Mouse (Mus musculus) heart, postnatal 10 days (tissue): ENCODE data around the gene Ppfia4. TPM values are rescaled to one million over a fixed set of nuclear protein-coding genes. Genes with fewer than 3 reads are reported as not detected.

Source experiments
- DNase-seq, 2 experiments: peaks; one replicate each; pipeline ENCODE4 v3.0.0; 2021
- intact Hi-C: fragments of 180-260 bp; cut with DNase I; formaldehyde crosslinking; loops from one replicate; pipeline ENCODE4 v1.15.1; 2025
- total RNA-seq, 2 experiments: library from RNA; stranded (reverse); gene quantifications; 2 replicates each; pipeline ENCODE4 v1.2.3; 2021

The Ppfia4 gene
- 1 to 10 TPM; 3.4 to 3.7 TPM for total RNA-seq

- intact Hi-C loops, result loop anchor here (1.0 to 5.0 kb wide), 3 partner anchors 29 to 213 kb away; no protein-coding TSS in a partner anchor
- peak; percentile 80 to 82 for DNase-seq
These were observed at the start of gene Ppfia4 for GRCm38 (mm10) chr1:134332770-134333271. TSS of gene Ppfia4 (minus strand) at chr1:134332928.

GRCm38 (mm10) chr1:134381795-134382625 lies 49.3 kb upstream of the Ppfia4 start:
- intact Hi-C loops, result no loop called here
- peak in 1 of 2 experiments; percentile 36 for DNase-seq

GRCm38 (mm10) chr1:134381051-134381450 lies 48.3 kb upstream of the Ppfia4 start:
- intact Hi-C loops, result no loop called here
- no peak for DNase-seq

GRCm38 (mm10) chr1:134374124-134374523 lies 41.4 kb upstream of the Ppfia4 start:
- no peak for DNase-seq
- intact Hi-C loops, result loop anchor here (5.0 kb wide), 1 partner anchor 233 kb away; no protein-coding TSS in a partner anchor

GRCm38 (mm10) chr1:134368777-134369337 lies 36.1 kb upstream of the Ppfia4 start:
- peak; percentile 66 to 85 for DNase-seq

GRCm38 (mm10) chr1:134365491-134365890 lies 32.8 kb upstream of the Ppfia4 start:
- no peak for DNase-seq
- intact Hi-C loops, result no loop called here

More at GRCm38 (mm10) chr1:134368777-134369337, 36.1 kb upstream of the Ppfia4 start:
- intact Hi-C loops, result no loop called here

GRCm38 (mm10) chr1:134363194-134363593 lies 30.5 kb upstream of the Ppfia4 start:
- no peak for DNase-seq
- intact Hi-C loops, result loop anchor here (2.0 kb wide), 2 partner anchors 52 to 92 kb away; partner anchors contain the start of genes Adipor1 and Klhl12

GRCm38 (mm10) chr1:134361857-134362212 lies 29.1 kb upstream of the Ppfia4 start, which contains the start of gene Tmem183a:
TSS of gene Tmem183a (minus strand) at chr1:134361979.
- DNase-seq, result peak; percentile 97
- intact Hi-C loops, result loop anchor here (2.0 kb wide), 3 partner anchors 53 to 93 kb away; partner anchors contain the start of genes Adipor1 and Klhl12

- intact Hi-C loops, result loop anchor here (2.0 kb wide), 1 partner anchor 61 kb away; no protein-coding TSS in a partner anchor
- no peak for DNase-seq
These were observed 28.6 kb upstream of the Ppfia4 start for GRCm38 (mm10) chr1:134361195-134361856.

- intact Hi-C loops, result loop anchor here (2.0 kb wide), 1 partner anchor 60 kb away; no protein-coding TSS in a partner anchor
- no peak for DNase-seq
These were observed 27.9 kb upstream of the Ppfia4 start for GRCm38 (mm10) chr1:134360656-134361055.

- intact Hi-C loops, result no loop called here
- no peak for DNase-seq
These were observed 24.7 kb upstream of the Ppfia4 start for GRCm38 (mm10) chr1:134357461-134357860.

- DNase-seq, result no peak
- intact Hi-C loops, result no loop called here
These were observed 20.6 kb upstream of the Ppfia4 start for GRCm38 (mm10) chr1:134353326-134353725.

GRCm38 (mm10) chr1:134347791-134348190 lies 15.1 kb upstream of the Ppfia4 start:
- DNase-seq, result no peak
- intact Hi-C loops, result no loop called here

- DNase-seq, result no peak
- intact Hi-C loops, result no loop called here
These were observed 12.3 kb upstream of the Ppfia4 start for GRCm38 (mm10) chr1:134345075-134345474.

GRCm38 (mm10) chr1:134344005-134344950 lies 11.6 kb upstream of the Ppfia4 start:
- DNase-seq, result peak; percentile 69 to 78
- intact Hi-C loops, result no loop called here

GRCm38 (mm10) chr1:134343567-134343966 lies 10.8 kb upstream of the Ppfia4 start:
- intact Hi-C loops, result no loop called here
- DNase-seq, result no peak

GRCm38 (mm10) chr1:134342781-134343310 lies 10.1 kb upstream of the Ppfia4 start:
- intact Hi-C loops, result no loop called here
- DNase-seq, result no peak

GRCm38 (mm10) chr1:134342278-134342664 lies 9.5 kb upstream of the Ppfia4 start:
- intact Hi-C loops, result no loop called here
- peak in 1 of 2 experiments; percentile 56 for DNase-seq

- intact Hi-C loops, result no loop called here
- no peak for DNase-seq
These were observed 9.0 kb upstream of the Ppfia4 start for GRCm38 (mm10) chr1:134341641-134342277.
